Mouse (Mus musculus) heart, adult 2 months (tissue): Measurements from ENCODE around the gene Laptm5.

Source experiments
- CTCF ChIP-seq: fragments of 200-600 bp; IDR thresholded peaks from 2 replicates; pipeline ENCODE4 v1.8.1; 2022; ENCODE audit warnings: antibody characterized with exemption, mild to moderate bottlenecking, moderate library complexity
- EP300 ChIP-seq: fragments of 200-500 bp; IDR thresholded peaks from 2 replicates; pipeline ENCODE4 v1.6.1; 2011; ENCODE audit warnings: low read depth, low read length, control low read depth; ENCODE audit not compliant: insufficient read depth
- POLR2A ChIP-seq: fragments of 200-500 bp; IDR thresholded peaks from 2 replicates; pipeline ENCODE4 v1.6.1; 2011; ENCODE audit warnings: mild to moderate bottlenecking, low read depth, low read length, control low read depth; ENCODE audit not compliant: insufficient read depth

DNA sequence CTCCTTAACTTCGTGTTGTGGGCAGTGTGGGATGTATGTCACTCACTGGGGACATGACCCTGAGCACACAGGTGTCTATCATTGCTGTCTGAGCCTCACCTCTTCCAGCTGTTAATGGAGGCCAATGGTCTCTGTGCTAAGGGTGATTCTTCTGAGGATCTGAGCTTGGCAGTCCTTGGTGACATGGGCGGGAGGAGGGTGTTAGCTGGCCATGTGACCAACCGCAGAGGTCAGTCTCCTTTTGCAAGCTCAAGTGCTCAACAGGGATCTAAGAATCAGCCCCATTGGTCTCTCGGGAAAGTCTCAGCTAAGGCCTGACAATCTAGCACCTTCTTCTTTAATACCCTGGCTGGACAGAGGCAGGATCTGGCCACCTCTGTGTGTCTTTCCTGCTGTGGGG lies 4.6 kb downstream of the Laptm5 start:
- TF ChIP-seq CTCF (no peak), POLR2A (no peak), EP300 (no peak)
